Mouse (Mus musculus) frontal cortex, postnatal 10 days (tissue): ENCODE measurements around the gene Zfand6.

ENCODE experiments used
- DNase-seq, 2 experiments: peaks; one replicate each; pipeline ENCODE4 v3.0.0; 2022; ENCODE audit warnings: low spot score in 2 of 2, mixed read lengths in 1 of 2

The Zfand6 gene

GRCm38 (mm10) chr7:84689251-84690100 lies at the start of gene Zfand6:
Gene Zfand6, minus strand, starts transcription at chr7:84689959.
- peak; percentile 97 for DNase-seq

- DNase-seq: no peak
Observed at GRCm38 (mm10) chr7:84736803-84737202, 47.0 kb upstream of the Zfand6 start.

DNA sequence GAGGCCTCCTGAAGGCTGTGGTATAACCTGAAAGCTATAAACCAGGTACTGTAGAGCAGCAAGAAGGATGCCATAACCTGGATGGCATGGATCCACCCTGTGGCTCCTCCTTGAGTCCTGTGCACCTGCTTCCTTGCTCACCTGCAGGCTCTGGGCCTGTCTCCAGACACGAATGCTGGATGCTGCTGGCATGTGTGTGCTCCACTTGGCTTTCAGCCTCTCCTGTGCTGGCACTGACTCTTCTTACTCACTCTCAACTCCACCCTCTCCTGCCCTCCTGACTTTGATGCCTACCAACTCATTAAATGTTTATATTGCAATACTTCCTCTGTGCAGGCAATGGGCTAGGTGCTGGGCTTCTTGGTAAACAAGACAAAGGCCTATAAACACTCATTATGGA lies 43.3 kb upstream of the Zfand6 start:
- no peak for DNase-seq

GRCm38 (mm10) chr7:84732052-84732451 lies 42.3 kb upstream of the Zfand6 start:
- DNase-seq: no peak

DNA sequence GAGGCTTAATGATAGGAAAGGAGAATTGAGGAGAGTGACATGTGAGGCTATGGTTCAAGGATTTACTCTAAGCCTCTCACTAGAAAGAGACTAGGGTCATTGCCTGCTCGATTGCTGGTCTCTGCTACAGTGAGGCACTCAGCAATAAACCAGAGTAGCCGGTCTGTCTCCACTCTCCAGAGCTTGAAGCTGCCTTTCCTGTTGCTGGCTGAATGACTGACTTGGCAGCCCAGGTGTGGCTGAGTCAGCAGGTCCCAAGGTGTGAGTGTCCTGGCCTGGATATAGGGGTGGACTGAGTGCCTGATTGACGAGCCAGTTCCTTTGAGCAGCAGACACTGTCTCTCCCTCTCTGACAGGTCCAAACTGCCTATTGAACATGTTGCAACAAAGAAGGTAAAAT lies 41.3 kb upstream of the Zfand6 start:
- no peak for DNase-seq

GRCm38 (mm10) chr7:84722804-84723459 lies 33.2 kb upstream of the Zfand6 start:
- no peak for DNase-seq

- no peak for DNase-seq
Observed at GRCm38 (mm10) chr7:84710287-84710958, 20.7 kb upstream of the Zfand6 start.

DNA sequence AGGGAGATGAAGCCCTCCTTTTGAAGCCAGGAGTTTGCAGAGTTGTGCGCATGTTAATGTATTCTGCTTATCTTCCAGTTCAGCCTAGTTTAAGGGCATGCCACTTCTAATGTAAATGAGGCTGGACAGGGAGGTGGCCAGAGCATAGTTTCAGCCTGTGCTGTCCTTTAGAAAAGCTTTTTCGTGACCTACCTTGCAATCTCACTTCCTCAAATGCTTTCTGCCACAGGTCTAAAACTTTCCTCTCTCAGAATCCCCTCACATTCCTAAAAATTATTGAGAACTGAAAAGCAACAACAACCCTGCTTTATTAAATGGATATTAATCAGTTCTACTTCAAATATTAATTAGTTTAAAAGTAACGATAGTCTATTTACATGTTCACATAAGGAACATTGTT lies 17.1 kb upstream of the Zfand6 start:
- DNase-seq: no peak

- no peak for DNase-seq
Observed at GRCm38 (mm10) chr7:84690101-84690509, 346 bp upstream of the Zfand6 start.

GRCm38 (mm10) chr7:84687653-84688580 lies 1.8 kb downstream of the Zfand6 start:
- DNase-seq: no peak

GRCm38 (mm10) chr7:84686380-84686779 lies 3.4 kb downstream of the Zfand6 start:
- no peak for DNase-seq

- no peak for DNase-seq
Observed at GRCm38 (mm10) chr7:84684675-84685074, 5.1 kb downstream of the Zfand6 start.

- DNase-seq: no peak
Observed at GRCm38 (mm10) chr7:84681558-84681957, 8.2 kb downstream of the Zfand6 start.

GRCm38 (mm10) chr7:84680931-84681330 lies 8.8 kb downstream of the Zfand6 start:
- DNase-seq: no peak

- no peak for DNase-seq
Observed at GRCm38 (mm10) chr7:84680092-84680491, 9.7 kb downstream of the Zfand6 start.

DNA sequence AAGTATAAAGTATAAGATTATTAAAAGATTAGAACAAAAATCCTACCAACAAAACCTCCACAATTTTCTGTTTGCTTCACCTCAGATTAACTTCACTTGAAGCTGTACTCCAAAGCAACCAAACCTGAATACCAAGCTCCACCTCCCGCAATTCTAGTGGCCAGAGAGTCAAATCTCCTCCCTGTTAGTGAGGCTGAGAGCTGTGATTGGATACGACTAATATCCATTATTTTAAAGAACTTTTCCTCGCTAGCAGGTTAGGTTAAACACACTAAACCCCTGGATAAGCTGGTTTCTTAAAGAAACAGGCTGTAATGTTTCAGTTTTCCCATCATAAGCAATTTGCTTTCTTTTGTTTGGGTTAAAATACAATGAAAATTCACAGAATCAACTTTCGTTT lies 10.5 kb downstream of the Zfand6 start:
- peak; percentile 55 to 57 for DNase-seq

- no peak for DNase-seq
Observed at GRCm38 (mm10) chr7:84673103-84673502, 16.7 kb downstream of the Zfand6 start.

- no peak for DNase-seq
Observed at GRCm38 (mm10) chr7:84669554-84670152, 20.1 kb downstream of the Zfand6 start.

DNA sequence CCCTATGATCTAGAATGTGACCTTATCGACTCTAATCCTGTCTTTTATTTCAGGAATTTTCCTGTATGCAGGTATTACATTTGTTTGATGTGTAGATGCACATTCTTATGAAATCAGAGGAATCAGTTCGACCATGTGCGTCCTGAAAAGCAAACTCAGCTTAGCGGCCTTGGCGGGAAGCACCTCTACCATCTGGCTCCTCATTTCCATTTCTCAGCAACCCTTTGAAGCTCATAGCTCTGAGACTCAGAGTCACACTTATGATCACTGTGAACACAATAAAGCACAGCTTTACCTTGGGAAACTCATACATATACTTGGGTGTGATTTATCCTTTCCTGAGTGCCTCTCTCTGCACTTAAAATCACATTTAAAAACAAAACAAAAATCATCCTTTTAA lies 21.8 kb downstream of the Zfand6 start:
- DNase-seq: no peak

- no peak for DNase-seq
Observed at GRCm38 (mm10) chr7:84652740-84653139, 37.0 kb downstream of the Zfand6 start.

GRCm38 (mm10) chr7:84651987-84652321 lies 37.8 kb downstream of the Zfand6 start:
- DNase-seq: no peak
